Mouse (Mus musculus) embryonic facial prominence, embryonic 11.5 days (tissue): Measurements from ENCODE around the gene Cd5. TPM values are rescaled to one million over a fixed set of nuclear protein-coding genes. Genes with fewer than 3 reads are reported as not detected.

Source experiments
- ATAC-seq: fragments of 200-750 bp; cut with Nextera tagmentation; replicated peaks from 2 replicates; pipeline ENCODE4 v1.8.0; 2017; ENCODE audit warnings: low read depth; ENCODE audit not compliant: insufficient number of reproducible peaks, low FRiP score, low TSS enrichment
- DNase-seq: peaks from one replicate; pipeline ENCODE4 v3.0.0-alpha.2; 2015; ENCODE audit warnings: low spot score
- H3K27ac ChIP-seq: fragments of 300-500 bp; sonication (generic); replicated peaks from 2 replicates; pipeline ENCODE4 v1.5.1; 2014; ENCODE audit warnings: mild to moderate bottlenecking, low read depth, low read length, control low read depth
- H3K27me3 ChIP-seq: fragments of 300-500 bp; sonication (generic); 2 replicates; pipeline ENCODE4 v1.6.1; 2014; ENCODE audit warnings: mild to moderate bottlenecking, low read length, moderate library complexity, mixed read lengths; ENCODE audit not compliant: control insufficient read depth, insufficient read depth
- H3K36me3 ChIP-seq: fragments of 300-500 bp; sonication (generic); replicated peaks from 2 replicates; pipeline ENCODE4 v1.6.1; 2014; ENCODE audit warnings: low read depth, mild to moderate bottlenecking, low read length, moderate library complexity, mixed read lengths; ENCODE audit not compliant: control insufficient read depth, insufficient read depth
- H3K4me1 ChIP-seq: fragments of 300-500 bp; sonication (generic); 2 replicates; pipeline ENCODE4 v1.6.1; 2014; ENCODE audit warnings: low read length, mixed read lengths; ENCODE audit not compliant: control insufficient read depth, insufficient read depth
- H3K4me2 ChIP-seq: fragments of 300-500 bp; sonication (generic); 2 replicates; pipeline ENCODE4 v1.6.1; 2014; ENCODE audit warnings: low read depth, mild to moderate bottlenecking, control low read depth, low read length, moderate library complexity
- H3K4me3 ChIP-seq: fragments of 300-500 bp; sonication (generic); 2 replicates; pipeline ENCODE4 v1.5.1; 2014; ENCODE audit warnings: low read depth, low read length, control low read depth
- H3K9ac ChIP-seq: fragments of 300-500 bp; sonication (generic); replicated peaks from 2 replicates; pipeline ENCODE4 v1.6.1; 2014; ENCODE audit warnings: mild to moderate bottlenecking, control low read depth, low read length
- H3K9me3 ChIP-seq: fragments of 300-500 bp; sonication (generic); replicated peaks from 2 replicates; pipeline ENCODE4 v1.6.1; 2016; ENCODE audit warnings: mild to moderate bottlenecking, low read length, inconsistent platforms, mixed read lengths; ENCODE audit not compliant: control insufficient read depth
- WGBS: fragments of 180-500 bp; shearing (Covaris S2); extraction: QIAGEN DNeasy Blood & Tissue Kit; methylation state at CpG from one replicate; pipeline ENCODE4 v1.1.7; 2014; 5-methylcytosine and 5-hydroxymethylcytosine counted together
- polyA plus RNA-seq: library from polyadenylated mRNA; unstranded; fragments of >200 nt; fragmentation: Nextera tagmentation; extraction: Ambion mirVana; gene quantifications from 2 replicates; pipeline ENCODE4 v1.2.1, GENCODE M21; 2014

Gene Cd5
- polyA plus RNA-seq, 1 experiment from 2014 or later, result 0.15 TPM

DNA sequence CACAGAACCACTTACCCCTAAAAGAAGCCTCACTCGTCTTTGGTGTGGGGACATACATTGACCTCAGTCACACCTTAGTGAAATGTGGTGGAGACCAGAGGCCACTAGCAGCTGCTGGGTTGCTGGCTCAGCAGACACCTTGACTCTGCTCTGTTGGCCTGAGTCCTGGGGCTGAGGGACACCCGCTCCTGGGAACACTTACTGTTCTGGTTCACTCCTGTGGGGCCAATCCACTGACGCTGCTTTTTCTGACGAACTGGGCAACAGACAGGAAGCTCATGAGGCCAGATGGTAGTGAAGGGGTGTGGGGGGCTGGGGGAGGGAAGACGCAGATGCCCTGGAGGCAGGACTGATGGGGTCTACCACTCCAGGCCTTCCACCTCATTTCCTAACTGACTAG lies 17.7 kb downstream of the Cd5 start:
- H3K4me2 ChIP-seq, result no peak overlapping the region
- DNase-seq, result no peak
- H3K36me3 ChIP-seq, result no peaks in the 10 kb centered on the region
- H3K4me1 ChIP-seq, result no peaks in the 10 kb centered on the region; the same call in 1 of the 2 replicates
- H3K27ac ChIP-seq, result no peak overlapping the region
- H3K9ac ChIP-seq, result no peak overlapping the region
- no peak overlapping the region for H3K4me3 ChIP-seq
- no peaks in the 10 kb centered on the region for H3K9me3 ChIP-seq
- 51% methylated on average over 5 of the region's 5 CpGs for WGBS
- no peak for ATAC-seq
- H3K27me3 ChIP-seq, result no peaks in the 10 kb centered on the region

GRCm38 (mm10) chr19:10720524-10720923 lies 18.3 kb downstream of the Cd5 start:
- Histone ChIP-seq H3K36me3 (no peaks in the 10 kb centered on the region), H3K4me3 (no peak overlapping the region), H3K9ac (no peak overlapping the region), H3K27me3 (no peaks in the 10 kb centered on the region), H3K4me1 (no peaks in the 10 kb centered on the region; the same call in 1 of the 2 replicates), H3K9me3 (no peaks in the 10 kb centered on the region), H3K27ac (no peak overlapping the region), H3K4me2 (no peak overlapping the region)
- DNase-seq (no peak), ATAC-seq (no peak)
- 31% methylated on average over 3 of the region's 3 CpGs for WGBS

DNA sequence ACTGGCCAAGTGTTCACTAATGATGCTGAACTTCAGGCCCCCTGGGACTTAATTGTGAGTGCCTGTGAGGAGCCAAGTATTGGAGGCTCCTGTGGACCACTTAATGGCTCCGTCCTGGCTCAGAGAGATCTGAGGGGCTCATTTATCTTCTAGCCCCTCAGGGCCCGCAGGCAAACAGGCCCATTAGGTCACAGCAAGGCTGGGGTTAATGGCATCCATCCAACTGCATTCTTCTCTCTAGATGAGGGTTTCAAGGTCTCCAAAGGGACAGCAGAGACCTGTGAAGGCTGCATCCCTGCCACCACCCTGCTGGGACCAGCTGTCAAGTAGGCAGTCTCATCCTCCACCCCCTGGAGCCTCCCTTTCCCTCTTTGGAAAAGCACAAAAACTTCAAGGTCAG lies 19.1 kb downstream of the Cd5 start:
- Histone ChIP-seq H3K9ac (no peak overlapping the region), H3K36me3 (no peaks in the 10 kb centered on the region), H3K9me3 (no peaks in the 10 kb centered on the region), H3K4me2 (no peak overlapping the region), H3K4me1 (no peaks in the 10 kb centered on the region; the same call in 1 of the 2 replicates), H3K27ac (no peak overlapping the region), H3K27me3 (no peaks in the 10 kb centered on the region), H3K4me3 (no peak overlapping the region)
- no peak for DNase-seq
- no peak for ATAC-seq
- 18% methylated on average over 2 of the region's 2 CpGs for WGBS

GRCm38 (mm10) chr19:10718251-10718775 lies 20.5 kb downstream of the Cd5 start:
- H3K27me3 ChIP-seq, result no peaks in the 10 kb centered on the region
- H3K9ac ChIP-seq, result no peak overlapping the region
- H3K4me1 ChIP-seq, result no peaks in the 10 kb centered on the region; the same call in 1 of the 2 replicates
- H3K4me3 ChIP-seq, result no peak overlapping the region
- ATAC-seq (no peak), DNase-seq (no peak)
- WGBS, result 83% methylated on average over 7 of the region's 7 CpGs
- H3K4me2 ChIP-seq, result no peak overlapping the region
- H3K27ac ChIP-seq, result no peak overlapping the region
- H3K9me3 ChIP-seq, result no peaks in the 10 kb centered on the region
- H3K36me3 ChIP-seq, result no peaks in the 10 kb centered on the region; the same call in 1 of the 2 replicates

DNA sequence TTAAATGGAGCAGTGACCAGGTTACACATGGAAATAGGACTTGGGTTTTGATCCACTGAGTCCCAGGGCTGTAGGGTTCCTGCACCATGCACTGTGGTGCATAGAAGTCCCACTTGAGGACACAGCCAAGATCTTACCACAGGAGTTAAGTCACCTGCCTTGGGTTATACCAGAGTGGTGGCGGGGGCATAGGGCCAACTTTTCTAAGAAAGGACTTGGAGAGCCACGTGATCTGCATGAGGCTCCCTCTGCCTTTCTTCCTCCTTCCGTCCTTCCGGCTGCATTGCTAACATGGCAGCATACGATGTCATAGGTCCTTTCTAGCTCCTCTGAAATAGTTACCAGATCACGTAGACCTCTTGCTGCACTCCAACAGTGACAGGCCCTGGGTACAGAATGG lies 23.3 kb downstream of the Cd5 start:
- no peak overlapping the region for H3K4me2 ChIP-seq
- peaks cover 4% of the 10 kb centered on the region for H3K36me3 ChIP-seq
- no peak overlapping the region for H3K27ac ChIP-seq
- no peaks in the 10 kb centered on the region; the same call in 1 of the 2 replicates for H3K4me1 ChIP-seq
- no peak for DNase-seq
- no peaks in the 10 kb centered on the region for H3K9me3 ChIP-seq
- no peak overlapping the region for H3K9ac ChIP-seq
- H3K4me3 ChIP-seq, result no peak overlapping the region
- H3K27me3 ChIP-seq, result no peaks in the 10 kb centered on the region
- 85% methylated on average over 6 of the region's 6 CpGs for WGBS
- ATAC-seq, result no peak

GRCm38 (mm10) chr19:10714682-10715475 lies 23.9 kb downstream of the Cd5 start:
- peaks cover 4% of the 10 kb centered on the region for H3K36me3 ChIP-seq
- no peak overlapping the region for H3K4me3 ChIP-seq
- no peaks in the 10 kb centered on the region for H3K27me3 ChIP-seq
- no peak overlapping the region for H3K9ac ChIP-seq
- no peaks in the 10 kb centered on the region; the same call in 1 of the 2 replicates for H3K4me1 ChIP-seq
- H3K4me2 ChIP-seq, result no peak overlapping the region
- ATAC-seq (no peak), DNase-seq (peak; percentile 84)
- 37% methylated on average over 4 of the region's 4 CpGs for WGBS
- no peak overlapping the region for H3K27ac ChIP-seq
- H3K9me3 ChIP-seq, result no peaks in the 10 kb centered on the region

- no peak for ATAC-seq
Measured at GRCm38 (mm10) chr19:10714168-10714567, 24.6 kb downstream of the Cd5 start.

GRCm38 (mm10) chr19:10713551-10713950 lies 25.3 kb downstream of the Cd5 start:
- no peaks in the 10 kb centered on the region for H3K27me3 ChIP-seq
- H3K9me3 ChIP-seq, result no peaks in the 10 kb centered on the region
- peaks cover 4% of the 10 kb centered on the region for H3K36me3 ChIP-seq
- no peak overlapping the region for H3K9ac ChIP-seq
- H3K4me3 ChIP-seq, result no peak overlapping the region
- no peaks in the 10 kb centered on the region for H3K4me1 ChIP-seq
- DNase-seq, result no peak
- no peak overlapping the region for H3K4me2 ChIP-seq
- H3K27ac ChIP-seq, result no peak overlapping the region
- no peak for ATAC-seq
- WGBS, result 93% methylated on average over 10 of the region's 10 CpGs

More at GRCm38 (mm10) chr19:10714168-10714567, 24.6 kb downstream of the Cd5 start:
- no peak overlapping the region for H3K4me3 ChIP-seq
- H3K9me3 ChIP-seq, result no peaks in the 10 kb centered on the region
- DNase-seq, result no peak
- no peaks in the 10 kb centered on the region for H3K4me1 ChIP-seq
- H3K27ac ChIP-seq, result no peak overlapping the region
- no peaks in the 10 kb centered on the region for H3K27me3 ChIP-seq
- no peak overlapping the region for H3K9ac ChIP-seq
- peaks cover 4% of the 10 kb centered on the region for H3K36me3 ChIP-seq
- WGBS, result 79% methylated on average over 6 of the region's 6 CpGs
- H3K4me2 ChIP-seq, result no peak overlapping the region
